Comparison of ENCODE assay signal across 8 mouse cellular contexts in the genomic region with DNA sequence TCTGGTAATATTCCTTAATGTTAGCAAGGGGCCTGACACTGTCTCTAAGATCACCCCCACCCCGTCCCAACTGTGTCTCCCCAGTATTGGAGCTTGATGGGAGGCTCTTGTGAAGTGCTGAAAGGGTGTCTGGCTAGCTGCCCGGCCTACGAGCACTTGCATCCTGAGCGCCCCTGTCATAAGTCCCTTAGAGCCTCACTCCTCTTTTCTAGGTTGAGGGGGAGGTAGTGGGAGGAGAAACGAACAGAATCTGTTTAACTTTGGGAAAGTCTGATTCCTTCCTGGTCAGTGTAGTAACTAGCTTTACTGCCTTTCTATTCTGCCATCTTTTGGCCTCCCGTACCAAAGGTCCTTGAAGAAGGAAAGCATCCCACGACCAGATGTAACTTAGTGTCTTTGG.
DNase-seq lines count a peak whose midpoint lies in the region; ATAC-seq and TF ChIP-seq lines count a peak whose summit lies in the region.

No protein-coding gene starts in this region.

- no peak for TF ChIP-seq CTCF in cerebellum, adult 2 months (IDR thresholded peaks at IDR 0.05; ENCODE audit: borderline replicate concordance, insufficient read depth, low read depth, low read length)

- peak overlapping the region; percentile 58 for H3ac ChIP-seq in myocyte (ENCODE audit: control insufficient read depth, insufficient read length)

- H3K4me3 ChIP-seq in forebrain, embryonic 12.5 days (replicated peaks), result peak overlapping the region; percentile 54
- peak overlapping the region; percentile 65 for H3K4me3 ChIP-seq in hindbrain, embryonic 13.5 days
- peak overlapping the region; percentile 74 for H3K4me3 ChIP-seq in limb, embryonic 15.5 days
- peak overlapping the region; percentile 51 for H3K4me3 ChIP-seq in myocyte
- no peak overlapping the region for H3K4me3 ChIP-seq in cerebellum, adult 2 months (replicated peaks; ENCODE audit: insufficient read depth, low read depth, low read length)

- peaks cover 95% of the 10 kb centered on the region for H3K27me3 ChIP-seq in forebrain, embryonic 12.5 days
- H3K27me3 ChIP-seq in hindbrain, embryonic 13.5 days, result peaks cover 93% of the 10 kb centered on the region
- no peaks in the 10 kb centered on the region for H3K27me3 ChIP-seq in limb, embryonic 15.5 days
- H3K27me3 ChIP-seq in myocyte (ENCODE audit: control insufficient read depth, insufficient read depth, insufficient read length), result no peaks in the 10 kb centered on the region
- H3K27me3 ChIP-seq in cerebellum, adult 2 months (ENCODE audit: control insufficient read depth, insufficient read depth, low read length), result no peaks in the 10 kb centered on the region; the same call in 1 of the 2 replicates

- no peak for ATAC-seq in forebrain, embryonic 12.5 days (ENCODE audit: low FRiP score)
- ATAC-seq in hindbrain, embryonic 13.5 days (ENCODE audit: low FRiP score), result no peak
- no peak for ATAC-seq in limb, embryonic 15.5 days (ENCODE audit: insufficient number of reproducible peaks, low FRiP score, low TSS enrichment, low read depth)

- no peaks in the 10 kb centered on the region for H3K36me3 ChIP-seq in forebrain, embryonic 12.5 days (replicated peaks)
- no peaks in the 10 kb centered on the region for H3K36me3 ChIP-seq in hindbrain, embryonic 13.5 days
- no peaks in the 10 kb centered on the region for H3K36me3 ChIP-seq in limb, embryonic 15.5 days
- no peaks in the 10 kb centered on the region for H3K36me3 ChIP-seq in myocyte (ENCODE audit: control insufficient read depth, insufficient read depth)

- 11% methylated on average over 7 of the region's 7 CpGs for WGBS in forebrain, embryonic 12.5 days
- WGBS in hindbrain, embryonic 13.5 days, result 13% methylated on average over 7 of the region's 7 CpGs
- WGBS in limb, embryonic 15.5 days, result 6% methylated on average over 7 of the region's 7 CpGs
- WGBS in cerebellum, adult 2 months, result 36% methylated on average over 7 of the region's 7 CpGs

- peak overlapping the region; percentile 73 for H3K4me2 ChIP-seq in forebrain, embryonic 12.5 days
- peak overlapping the region; percentile 88 for H3K4me2 ChIP-seq in hindbrain, embryonic 13.5 days
- H3K4me2 ChIP-seq in limb, embryonic 15.5 days, result peak overlapping the region; percentile 81
- peak overlapping the region; percentile 84 for H3K4me2 ChIP-seq in myocyte (ENCODE audit: low read depth)

- H3K4me1 ChIP-seq in forebrain, embryonic 12.5 days, result peaks cover 15% of the 10 kb centered on the region
- H3K4me1 ChIP-seq in hindbrain, embryonic 13.5 days (replicated peaks), result peaks cover 12% of the 10 kb centered on the region
- H3K4me1 ChIP-seq in limb, embryonic 15.5 days, result peaks cover 16% of the 10 kb centered on the region
- H3K4me1 ChIP-seq in cerebellum, adult 2 months (ENCODE audit: control insufficient read depth, insufficient read depth, low read length), result no peaks in the 10 kb centered on the region

- H3K9me3 ChIP-seq in forebrain, embryonic 12.5 days, result no peaks in the 10 kb centered on the region
- no peaks in the 10 kb centered on the region for H3K9me3 ChIP-seq in hindbrain, embryonic 13.5 days
- H3K9me3 ChIP-seq in limb, embryonic 15.5 days, result no peaks in the 10 kb centered on the region

- no peak for TF ChIP-seq POLR2A in myocyte (IDR thresholded peaks at IDR 0.05; ENCODE audit: insufficient read length, low read depth)
- no peak for TF ChIP-seq POLR2A in cerebellum, adult 2 months (IDR thresholded peaks at IDR 0.05; ENCODE audit: borderline replicate concordance, insufficient read depth, low read length)

- DNase-seq in A20 (ENCODE audit: low read depth, low spot score) (peak; percentile 64), MN1 (ENCODE audit: low spot score) (peak; percentile 8)
- DNase-seq in cerebellum, adult 2 months, result no peak
- no peak for DNase-seq in left cerebral cortex, adult 8-10 months (ENCODE audit: low spot score in 2 of 2)

- H3K9ac ChIP-seq in forebrain, embryonic 12.5 days, result peak overlapping the region; percentile 51; the same call in 1 of the 2 replicates
- H3K9ac ChIP-seq in hindbrain, embryonic 13.5 days, result no peak overlapping the region
- peak overlapping the region; percentile 79; the same call in 1 of the 2 replicates for H3K9ac ChIP-seq in limb, embryonic 15.5 days

- H3K27ac ChIP-seq in forebrain, embryonic 12.5 days, result no peak overlapping the region
- no peak overlapping the region for H3K27ac ChIP-seq in hindbrain, embryonic 13.5 days
- peak overlapping the region; percentile 92 for H3K27ac ChIP-seq in limb, embryonic 15.5 days
- H3K27ac ChIP-seq in cerebellum, adult 2 months (ENCODE audit: insufficient read depth, low read length), result no peak overlapping the region

- peaks cover 53% of the 10 kb centered on the region for H3K79me2 ChIP-seq in myocyte (ENCODE audit: control insufficient read depth, insufficient read depth)

TF ChIP-seq in myocyte, 11 proteins besides CTCF, POLR2A, EP300 and RAD21:
- TF ChIP-seq CEBPB (IDR thresholded peaks at IDR 0.05; ENCODE audit: insufficient read depth, poor library complexity, severe bottlenecking), result no peak
- no peak for TF ChIP-seq MYOG (IDR thresholded peaks at IDR 0.05; ENCODE audit: control insufficient read depth in 1 of 3, insufficient read depth in 1 of 3, insufficient read length in 2 of 3, low read depth in 2 of 3)
- no peak for TF ChIP-seq TCF12 (IDR thresholded peaks at IDR 0.05; ENCODE audit: insufficient read depth, poor library complexity, severe bottlenecking)
- no peak for TF ChIP-seq MAX (IDR thresholded peaks at IDR 0.05; ENCODE audit: low read depth)
- no peak for TF ChIP-seq POLR2AphosphoS2 (IDR thresholded peaks at IDR 0.05; ENCODE audit: insufficient read length, low read depth)
TF ChIP-seq in myocyte: peak in this region for 0.

Comparison
In these comparisons a context has a peak if more than half of its experiments do, and no peak if none do; other contexts are left out.
1. DNase-seq: peak in A20 (single experiment) and MN1 (single experiment); none in cerebellum, adult 2 months (0 of 2) and left cerebral cortex, adult 8-10 months (0 of 2).
2. Peak in every context shown above with its lines, with median percentiles within 50 percentile points of each other: H3K4me2 ChIP-seq.